Mouse (Mus musculus) bone marrow, adult 2 months (tissue): Measurements from ENCODE around the gene Slc17a7. TPM values are rescaled to one million over a fixed set of nuclear protein-coding genes. Genes with fewer than 3 reads are reported as not detected.

Experiments
- H3K27ac ChIP-seq: fragments of 200-500 bp; 2 replicates; pipeline ENCODE4 v1.5.1; 2012; ENCODE audit warnings: low read depth, mild to moderate bottlenecking, control low read depth, inconsistent platforms, low read length; ENCODE audit not compliant: control insufficient read depth, poor library complexity, insufficient read depth
- H3K4me1 ChIP-seq: fragments of 200-500 bp; 2 replicates; pipeline ENCODE4 v1.6.1; 2011; ENCODE audit warnings: low read length; ENCODE audit not compliant: control insufficient read depth, insufficient read depth
- H3K4me3 ChIP-seq: fragments of 200-500 bp; replicated peaks from 2 replicates; pipeline ENCODE3; 2011; ENCODE audit warnings: mild to moderate bottlenecking, low read depth, low read length, control low read depth; ENCODE audit not compliant: control insufficient read depth
- CTCF ChIP-seq: fragments of 200-500 bp; IDR thresholded peaks from 2 replicates; pipeline ENCODE4 v1.5.1; 2011; ENCODE audit warnings: low read length, control low read depth; ENCODE audit not compliant: control insufficient read depth, insufficient read depth
- POLR2A ChIP-seq: fragments of 200-500 bp; IDR thresholded peaks from 2 replicates; pipeline ENCODE4 v1.6.1; 2011; ENCODE audit warnings: low read depth, mild to moderate bottlenecking, control low read depth, low read length, borderline replicate concordance; ENCODE audit not compliant: control insufficient read depth
- WGBS: fragments of 180-500 bp; shearing (Covaris S2); methylation state at CpG from one replicate; pipeline ENCODE4 v1.1.7; 2018; 5-methylcytosine and 5-hydroxymethylcytosine counted together
- polyA plus RNA-seq: library from polyadenylated mRNA; stranded (reverse); fragments of >200 nt; gene quantifications from 2 replicates; pipeline ENCODE4 v1.2.4, GENCODE M21; 2011; ENCODE audit warnings: low replicate concordance; ENCODE audit not compliant: missing spikeins, insufficient read depth, insufficient read length

The Slc17a7 gene
- polyA plus RNA-seq, 1 experiment, result 1.3 TPM

DNA sequence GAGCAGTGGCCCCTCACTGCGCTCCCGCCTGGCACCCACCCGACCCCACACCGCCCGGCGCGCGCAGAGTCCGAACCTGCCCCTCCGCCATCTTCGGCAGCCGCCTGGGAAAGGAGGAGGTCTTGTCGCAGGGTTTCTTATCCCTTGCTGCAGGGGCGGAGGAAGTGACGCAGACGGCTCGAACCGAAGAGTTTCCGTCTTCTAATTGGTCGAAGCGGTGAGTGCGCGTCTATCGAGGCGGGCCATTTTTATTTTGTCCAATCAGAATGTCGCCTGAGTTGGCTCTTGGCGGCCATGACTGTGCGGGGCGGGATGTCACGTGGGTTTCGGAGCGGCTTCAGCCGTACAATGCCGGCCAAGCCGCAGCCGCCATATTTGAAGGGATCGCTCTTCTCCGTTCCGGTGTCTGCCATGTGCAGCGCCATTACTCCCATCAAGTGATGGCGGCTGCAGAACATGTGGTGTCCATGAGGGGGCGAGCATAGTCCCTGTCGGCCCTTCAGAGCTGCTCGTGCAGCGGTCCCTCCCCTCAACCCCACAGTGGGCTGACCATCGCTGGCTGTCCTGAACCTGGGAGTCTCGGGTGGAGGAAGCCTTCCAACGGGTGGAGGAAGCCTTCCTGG is 35.0 kb upstream of the Slc17a7 start, which contains the start of gene Rpl13a:
Rpl13a (minus strand) TSS at position 138 of the 623 bp plus-strand sequence.
- peak within 1 kb of the TSS; percentile 96 for H3K4me3 ChIP-seq
- TF ChIP-seq POLR2A (peak; percentile 93), CTCF (peak; percentile 73)
- H3K4me1 ChIP-seq, result peaks cover 6% of the 10 kb centered on the region; the same call in 1 of the 2 replicates
- H3K27ac ChIP-seq, result peak within 1 kb of the TSS; percentile 91
- WGBS, result under 1% methylated on average over 48 of the region's 48 CpGs

DNA sequence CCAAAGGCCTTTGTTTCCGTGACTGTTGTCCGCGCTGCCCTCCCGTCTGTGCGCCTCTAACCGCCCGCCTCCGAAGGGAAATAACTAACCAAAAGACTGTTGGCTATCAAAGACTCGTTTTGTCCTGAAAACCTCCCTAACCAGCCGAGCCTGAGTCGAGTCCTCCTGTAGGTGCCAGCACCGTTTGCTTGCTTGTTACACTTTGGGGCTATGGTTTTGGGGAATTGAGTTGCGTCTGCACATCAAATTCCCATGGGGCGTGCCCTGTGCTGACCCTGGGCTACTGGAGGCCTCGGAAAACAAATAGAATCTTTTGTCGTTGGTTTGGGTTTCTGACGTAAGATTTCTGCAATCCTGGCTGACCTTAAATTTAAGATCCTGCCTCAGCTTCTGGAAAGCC is 34.4 kb upstream of the Slc17a7 start:
- peak overlapping the region; percentile 85 for H3K4me3 ChIP-seq
- H3K27ac ChIP-seq, result peak overlapping the region; percentile 77
- WGBS, result under 1% methylated on average over 17 of the region's 17 CpGs
- H3K4me1 ChIP-seq, result peaks cover 6% of the 10 kb centered on the region; the same call in 1 of the 2 replicates
- TF ChIP-seq CTCF (no peak), POLR2A (no peak)

DNA sequence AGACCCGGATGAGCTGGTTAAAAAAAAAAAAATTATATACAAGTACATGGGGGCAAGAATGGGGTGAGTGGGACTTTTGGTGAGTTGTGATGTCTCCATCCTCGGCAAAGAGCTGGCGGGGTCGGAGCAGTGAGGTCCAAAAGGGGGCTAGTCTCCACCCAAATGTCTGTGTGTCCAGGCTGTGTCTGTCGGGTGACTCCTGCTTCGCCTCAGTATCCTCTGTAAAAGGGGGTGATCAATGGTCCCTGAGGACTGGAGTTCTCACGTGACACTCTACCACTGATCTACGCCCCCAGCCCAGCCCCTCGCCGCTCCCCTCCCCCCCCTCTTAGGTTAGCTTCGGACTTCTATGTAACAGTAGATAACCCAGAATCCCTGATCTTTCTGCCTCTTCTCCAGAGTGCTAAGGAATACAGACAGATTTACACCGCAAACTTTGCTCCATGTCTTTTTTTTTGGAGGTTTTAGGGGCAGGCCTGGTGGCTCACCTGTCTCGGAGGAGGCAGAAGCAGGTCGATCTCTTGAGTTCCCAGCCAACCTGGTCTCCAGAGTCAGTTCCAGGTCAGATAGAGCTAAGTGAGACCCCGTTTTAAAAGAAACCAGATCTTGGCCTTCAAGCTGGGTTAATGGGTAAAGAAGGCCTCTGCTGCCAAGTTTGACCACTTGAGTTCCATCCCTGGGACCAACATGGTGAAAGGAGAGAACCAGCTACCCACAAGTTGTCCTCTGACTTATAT is 33.8 kb upstream of the Slc17a7 start:
- H3K4me3 ChIP-seq, result peak overlapping the region; percentile 9
- WGBS, result 69% methylated on average over 15 of the region's 15 CpGs
- peaks cover 3% of the 10 kb centered on the region; the same call in 1 of the 2 replicates for H3K4me1 ChIP-seq
- no peak overlapping the region; the same call in 1 of the 2 replicates for H3K27ac ChIP-seq
- no peak for TF ChIP-seq POLR2A
- TF ChIP-seq CTCF, result no peak

DNA sequence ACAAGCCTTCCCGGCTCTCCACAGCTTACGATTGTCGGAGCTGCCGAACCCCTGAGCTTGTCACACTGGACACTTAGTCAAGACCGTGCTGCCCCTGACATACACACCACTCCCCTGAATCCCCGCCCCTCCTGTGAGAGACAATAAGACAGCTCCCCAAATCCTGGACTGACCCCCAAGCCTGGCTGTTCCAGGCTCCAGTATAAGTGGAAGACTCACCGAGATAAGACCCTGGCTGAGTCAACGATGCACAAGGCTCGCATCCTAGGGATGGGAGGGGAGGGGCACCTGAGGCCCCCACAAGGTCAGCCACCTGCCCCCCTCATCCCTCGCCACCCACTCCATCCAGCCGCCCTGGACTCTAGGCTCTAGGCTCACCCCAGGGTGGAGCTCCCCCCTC is 31.9 kb upstream of the Slc17a7 start:
- peaks cover 4% of the 10 kb centered on the region; the same call in 1 of the 2 replicates for H3K4me1 ChIP-seq
- no peak overlapping the region for H3K4me3 ChIP-seq
- TF ChIP-seq POLR2A (no peak), CTCF (no peak)
- 91% methylated on average over 11 of the region's 11 CpGs for WGBS
- no peak overlapping the region for H3K27ac ChIP-seq

DNA sequence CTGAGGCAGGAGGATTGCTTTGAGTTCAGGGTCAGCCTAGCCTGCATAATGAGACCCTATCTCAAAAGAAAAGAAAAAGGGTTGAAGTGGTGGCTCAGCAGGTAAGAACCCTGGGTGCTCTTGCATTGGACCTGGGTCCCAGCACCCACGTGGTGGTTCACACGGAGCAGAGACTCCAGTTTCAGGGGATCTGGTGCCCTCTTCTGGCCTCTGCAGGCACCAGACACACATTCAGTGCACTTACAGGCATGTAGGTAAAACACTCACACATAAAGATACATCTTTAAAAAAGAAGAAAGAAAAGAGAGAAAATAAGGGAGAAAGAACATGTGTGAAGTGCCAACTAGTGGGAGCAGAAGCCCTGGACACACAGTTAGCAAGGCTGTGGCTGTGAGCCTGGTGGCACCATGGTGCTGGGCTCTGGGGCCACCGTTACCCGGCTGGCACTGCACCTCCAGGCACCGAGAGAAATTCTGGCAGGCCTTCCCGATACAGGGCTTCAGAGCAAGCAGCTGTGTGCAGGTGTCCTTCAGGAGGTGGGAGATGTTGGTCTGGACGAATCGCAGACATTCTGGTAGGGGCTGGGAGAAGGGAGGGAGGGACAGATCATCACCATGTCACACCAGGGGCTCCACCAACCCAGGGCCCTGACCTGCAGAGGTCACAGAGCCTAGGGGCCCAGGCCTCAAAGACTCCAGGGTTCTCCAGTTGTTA is 30.1 kb upstream of the Slc17a7 start:
- H3K4me1 ChIP-seq, result peaks cover 5% of the 10 kb centered on the region; the same call in 1 of the 2 replicates
- no peak overlapping the region for H3K4me3 ChIP-seq
- peak; percentile 23; the same call in 1 of the 2 replicates for TF ChIP-seq CTCF
- no peak for TF ChIP-seq POLR2A
- WGBS, result 86% methylated on average over 8 of the region's 8 CpGs
- H3K27ac ChIP-seq, result no peak overlapping the region

DNA sequence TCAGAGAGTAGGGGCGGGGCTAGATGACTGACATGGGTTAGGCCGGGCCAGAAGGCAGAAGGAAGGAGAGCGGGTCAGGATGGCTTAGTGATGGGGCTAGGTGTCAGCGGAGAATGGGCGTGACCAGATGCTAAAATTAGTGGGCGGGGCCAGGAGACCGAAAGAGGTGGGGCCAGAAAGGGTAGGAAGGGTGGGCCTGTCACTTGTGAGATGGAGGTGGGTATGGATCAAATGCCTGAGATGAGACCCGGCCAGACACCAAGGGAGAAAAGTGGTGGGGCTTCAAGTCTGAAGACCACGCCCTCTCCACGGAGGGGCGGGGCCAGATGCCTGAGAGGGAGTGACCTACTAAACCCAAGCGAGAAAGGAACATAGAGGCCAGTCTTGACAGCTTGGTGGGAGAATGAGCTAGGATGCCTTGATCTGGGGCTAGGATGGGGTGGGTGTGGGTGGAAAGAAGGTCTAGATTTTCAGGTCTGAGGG is 29.2 kb upstream of the Slc17a7 start:
- TF ChIP-seq POLR2A (no peak), CTCF (no peak)
- WGBS, result 18% methylated on average over 12 of the region's 12 CpGs
- Histone ChIP-seq H3K4me1 (peaks cover 5% of the 10 kb centered on the region; the same call in 1 of the 2 replicates), H3K27ac (no peak overlapping the region), H3K4me3 (no peak overlapping the region)

DNA sequence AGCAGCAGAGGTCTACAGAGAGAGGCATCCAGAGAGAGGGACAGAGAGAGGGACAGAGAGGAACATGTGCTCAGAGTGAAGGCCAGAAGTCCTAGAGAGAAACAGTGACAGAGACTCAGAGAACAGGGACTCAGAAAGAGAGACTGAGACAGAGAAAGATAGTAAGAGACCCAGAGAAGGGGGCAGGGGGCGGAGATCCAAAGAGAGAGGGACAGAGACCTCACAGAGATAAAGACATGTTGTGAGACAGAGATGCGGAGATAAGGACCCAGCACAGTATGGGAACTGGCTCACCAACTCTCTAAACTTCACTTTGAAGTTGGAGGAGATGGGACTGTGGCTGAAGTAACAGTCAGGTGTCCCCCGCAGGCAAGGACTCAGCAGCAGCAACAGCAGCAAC is 28.4 kb upstream of the Slc17a7 start:
- peak overlapping the region; percentile 94 for H3K4me3 ChIP-seq
- WGBS, result 58% methylated on average over 3 of the region's 3 CpGs
- TF ChIP-seq CTCF, result no peak
- no peak for TF ChIP-seq POLR2A
- H3K27ac ChIP-seq, result peak overlapping the region; percentile 35
- H3K4me1 ChIP-seq, result peaks cover 5% of the 10 kb centered on the region; the same call in 1 of the 2 replicates
